Mouse (Mus musculus) heart, postnatal 25 days (tissue): ENCODE results near the gene Enpp3. TPM values are rescaled to one million over a fixed set of nuclear protein-coding genes. Genes with fewer than 3 reads are reported as not detected.

ENCODE experiments used
- DNase-seq: peaks from one replicate; pipeline ENCODE4 v3.0.0; 2022; ENCODE audit warnings: low spot score
- intact Hi-C: fragments of 180-260 bp; cut with DNase I; formaldehyde crosslinking; loops from one replicate; pipeline ENCODE4 v1.15.1; 2025
- total RNA-seq, 2 experiments: library from RNA; stranded (reverse); gene quantifications; 2 replicates each; pipeline ENCODE4 v1.2.3; 2021

Enpp3 gene
- total RNA-seq, 2 experiments from 2014 or later, result 2.9 to 4.7 TPM

- intact Hi-C loops, result no loop called here
- no peak for DNase-seq
Observed at GRCm38 (mm10) chr10:24769496-24769895, 73.1 kb downstream of the Enpp3 start.

- no peak for DNase-seq
- intact Hi-C loops, result no loop called here
Observed at GRCm38 (mm10) chr10:24767695-24768094, 74.9 kb downstream of the Enpp3 start.

GRCm38 (mm10) chr10:24766061-24766460 is 76.6 kb downstream of the Enpp3 start:
- DNase-seq, result no peak
- intact Hi-C loops, result no loop called here

- no peak for DNase-seq
- intact Hi-C loops, result no loop called here
Observed at GRCm38 (mm10) chr10:24765151-24765755, 77.4 kb downstream of the Enpp3 start.

- intact Hi-C loops, result no loop called here
- no peak for DNase-seq
Observed at GRCm38 (mm10) chr10:24764640-24765039, 78.0 kb downstream of the Enpp3 start.

GRCm38 (mm10) chr10:24763257-24763656 is 79.4 kb downstream of the Enpp3 start:
- no peak for DNase-seq

GRCm38 (mm10) chr10:24758326-24758915 is 84.2 kb downstream of the Enpp3 start:
- DNase-seq, result no peak
- intact Hi-C loops, result no loop called here

More at GRCm38 (mm10) chr10:24763257-24763656, 79.4 kb downstream of the Enpp3 start:
- intact Hi-C loops, result no loop called here

- DNase-seq, result no peak
- intact Hi-C loops, result no loop called here
Observed at GRCm38 (mm10) chr10:24754874-24755540, 87.6 kb downstream of the Enpp3 start.

GRCm38 (mm10) chr10:24754251-24754835 is 88.3 kb downstream of the Enpp3 start:
- no peak for DNase-seq
- intact Hi-C loops, result no loop called here

GRCm38 (mm10) chr10:24753536-24754250 is 88.9 kb downstream of the Enpp3 start:
- DNase-seq, result no peak
- intact Hi-C loops, result no loop called here

- intact Hi-C loops, result no loop called here
- no peak for DNase-seq
Observed at GRCm38 (mm10) chr10:24742950-24743487, 99.6 kb downstream of the Enpp3 start.

GRCm38 (mm10) chr10:24741229-24742198 is 101.1 kb downstream of the Enpp3 start:
- intact Hi-C loops, result no loop called here

GRCm38 (mm10) chr10:24739171-24739570 is 103.5 kb downstream of the Enpp3 start:
- intact Hi-C loops, result no loop called here
- no peak for DNase-seq

More at GRCm38 (mm10) chr10:24741229-24742198, 101.1 kb downstream of the Enpp3 start:
- DNase-seq, result no peak

- intact Hi-C loops, result no loop called here
- no peak for DNase-seq
Observed at GRCm38 (mm10) chr10:24738456-24738855, 104.2 kb downstream of the Enpp3 start.

GRCm38 (mm10) chr10:24735027-24735777 is 107.4 kb downstream of the Enpp3 start:
- intact Hi-C loops, result no loop called here
- DNase-seq, result no peak

- intact Hi-C loops, result no loop called here
- DNase-seq, result no peak
Observed at GRCm38 (mm10) chr10:24727478-24727877, 115.1 kb downstream of the Enpp3 start.

GRCm38 (mm10) chr10:24725197-24725596 is 117.4 kb downstream of the Enpp3 start:
- intact Hi-C loops, result no loop called here
- no peak for DNase-seq
